Mouse (Mus musculus): ENCODE measurements at regions not wholly inside any gene's neighbourhood (a gene's known extent, or its start where the extent isn't known, plus 50 kb on each side); places are given as distances from the start of the nearest gene placed in this dataset.

GRCm38 (mm10) chr2:115342360-115342759, 239.2 kb upstream of the BC052040 start:
- Histone ChIP-seq H3K27me3 (ENCODE audit: control insufficient read depth, insufficient read depth, low read depth, low read length) (no peaks in the 10 kb centered on the region), H3K9me3 (replicated peaks; ENCODE audit: control insufficient read depth, low read length) (no peaks in the 10 kb centered on the region), H3K4me1 (ENCODE audit: control insufficient read depth, low read depth, low read length) (no peaks in the 10 kb centered on the region), H3K9ac (ENCODE audit: low read depth, low read length) (no peak overlapping the region), H3K36me3 (ENCODE audit: control insufficient read depth, insufficient read depth) (no peaks in the 10 kb centered on the region), H3K27ac (ENCODE audit: low read length) (no peak overlapping the region), H3K4me2 (ENCODE audit: low read depth, low read length) (no peak overlapping the region), H3K4me3 (ENCODE audit: low read depth, low read length) (no peak overlapping the region)
- 76% methylated on average over 14 of the region's 14 CpGs for WGBS (ENCODE audit: insufficient replicate concordance)
- ATAC-seq (ENCODE audit: low read depth): no peak

GRCm38 (mm10) chr2:115346551-115346950, 235.0 kb upstream of the BC052040 start:
- 67% methylated on average over 6 of the region's 6 CpGs for WGBS (ENCODE audit: insufficient replicate concordance)
- H3K27ac ChIP-seq (ENCODE audit: low read length): no peak overlapping the region
- no peaks in the 10 kb centered on the region for H3K36me3 ChIP-seq (ENCODE audit: control insufficient read depth, insufficient read depth)
- no peaks in the 10 kb centered on the region for H3K9me3 ChIP-seq (replicated peaks; ENCODE audit: control insufficient read depth, low read length)
- H3K4me3 ChIP-seq (ENCODE audit: low read depth, low read length): no peak overlapping the region
- no peak overlapping the region for H3K4me2 ChIP-seq (ENCODE audit: low read depth, low read length)
- no peak for ATAC-seq (ENCODE audit: low read depth)
- no peaks in the 10 kb centered on the region for H3K27me3 ChIP-seq (ENCODE audit: control insufficient read depth, insufficient read depth, low read depth, low read length)
- H3K9ac ChIP-seq (ENCODE audit: low read depth, low read length): no peak overlapping the region
- no peaks in the 10 kb centered on the region for H3K4me1 ChIP-seq (ENCODE audit: control insufficient read depth, low read depth, low read length)

- Histone ChIP-seq H3K4me2 (ENCODE audit: low read depth, low read length) (no peak overlapping the region), H3K27ac (ENCODE audit: low read length) (no peak overlapping the region), H3K9ac (ENCODE audit: low read depth, low read length) (no peak overlapping the region), H3K36me3 (ENCODE audit: control insufficient read depth, insufficient read depth) (no peaks in the 10 kb centered on the region), H3K4me3 (ENCODE audit: low read depth, low read length) (no peak overlapping the region), H3K9me3 (replicated peaks; ENCODE audit: control insufficient read depth, low read length) (no peaks in the 10 kb centered on the region), H3K4me1 (ENCODE audit: control insufficient read depth, low read depth, low read length) (no peaks in the 10 kb centered on the region), H3K27me3 (ENCODE audit: control insufficient read depth, insufficient read depth, low read depth, low read length) (no peaks in the 10 kb centered on the region)
- WGBS (ENCODE audit: insufficient replicate concordance): 21% methylated on average over 2 of the region's 2 CpGs
- ATAC-seq (ENCODE audit: low read depth): no peak
Measured at GRCm38 (mm10) chr2:115348263-115348662, 233.3 kb upstream of the BC052040 start.

GRCm38 (mm10) chr2:115371072-115371471, 210.4 kb upstream of the BC052040 start:
- Histone ChIP-seq H3K4me3 (ENCODE audit: low read depth, low read length) (no peak overlapping the region), H3K9me3 (replicated peaks; ENCODE audit: control insufficient read depth, low read length) (no peaks in the 10 kb centered on the region), H3K9ac (ENCODE audit: low read depth, low read length) (no peak overlapping the region), H3K36me3 (ENCODE audit: control insufficient read depth, insufficient read depth) (no peaks in the 10 kb centered on the region), H3K27ac (ENCODE audit: low read length) (no peak overlapping the region), H3K4me1 (ENCODE audit: control insufficient read depth, low read depth, low read length) (no peaks in the 10 kb centered on the region), H3K4me2 (ENCODE audit: low read depth, low read length) (no peak overlapping the region), H3K27me3 (ENCODE audit: control insufficient read depth, insufficient read depth, low read depth, low read length) (no peaks in the 10 kb centered on the region)
- ATAC-seq (ENCODE audit: low read depth): no peak
- 48% methylated on average over 6 of the region's 6 CpGs for whole genome bisulfite sequencing (ENCODE audit: insufficient replicate concordance)

GRCm38 (mm10) chr2:115375336-115375735, 206.2 kb upstream of the BC052040 start:
- 66% methylated on average over 5 of the region's 5 CpGs for WGBS (ENCODE audit: insufficient replicate concordance)
- H3K4me3 ChIP-seq (ENCODE audit: low read depth, low read length): no peak overlapping the region
- H3K9me3 ChIP-seq (replicated peaks; ENCODE audit: control insufficient read depth, low read length): no peaks in the 10 kb centered on the region
- H3K27ac ChIP-seq (ENCODE audit: low read length): no peak overlapping the region
- H3K4me2 ChIP-seq (ENCODE audit: low read depth, low read length): no peak overlapping the region
- H3K27me3 ChIP-seq (ENCODE audit: control insufficient read depth, insufficient read depth, low read depth, low read length): no peaks in the 10 kb centered on the region
- no peaks in the 10 kb centered on the region for H3K4me1 ChIP-seq (ENCODE audit: control insufficient read depth, low read depth, low read length)
- no peak overlapping the region for H3K9ac ChIP-seq (ENCODE audit: low read depth, low read length)
- H3K36me3 ChIP-seq (ENCODE audit: control insufficient read depth, insufficient read depth): no peaks in the 10 kb centered on the region
- no peak for ATAC-seq (ENCODE audit: low read depth)

- ATAC-seq (ENCODE audit: low read depth): no peak
- H3K9ac ChIP-seq (ENCODE audit: low read depth, low read length): no peak overlapping the region
- no peaks in the 10 kb centered on the region for H3K9me3 ChIP-seq (replicated peaks; ENCODE audit: control insufficient read depth, low read length)
- H3K27me3 ChIP-seq (ENCODE audit: control insufficient read depth, insufficient read depth, low read depth, low read length): no peaks in the 10 kb centered on the region
- no peak overlapping the region for H3K27ac ChIP-seq (ENCODE audit: low read length)
- no peaks in the 10 kb centered on the region for H3K4me1 ChIP-seq (ENCODE audit: control insufficient read depth, low read depth, low read length)
- no peak overlapping the region for H3K4me2 ChIP-seq (ENCODE audit: low read depth, low read length)
- 61% methylated on average over 13 of the region's 13 CpGs for WGBS (ENCODE audit: insufficient replicate concordance)
- no peak overlapping the region for H3K4me3 ChIP-seq (ENCODE audit: low read depth, low read length)
- H3K36me3 ChIP-seq (ENCODE audit: control insufficient read depth, insufficient read depth): no peaks in the 10 kb centered on the region
Measured at GRCm38 (mm10) chr2:115384414-115385180, 196.9 kb upstream of the BC052040 start.

GRCm38 (mm10) chr2:115385207-115386168, 196.0 kb upstream of the BC052040 start:
- WGBS (ENCODE audit: insufficient replicate concordance): 44% methylated on average over 16 of the region's 16 CpGs
- Histone ChIP-seq H3K36me3 (ENCODE audit: control insufficient read depth, insufficient read depth) (no peaks in the 10 kb centered on the region), H3K4me1 (ENCODE audit: control insufficient read depth, low read depth, low read length) (no peaks in the 10 kb centered on the region), H3K4me2 (ENCODE audit: low read depth, low read length) (no peak overlapping the region), H3K27me3 (ENCODE audit: control insufficient read depth, insufficient read depth, low read depth, low read length) (no peaks in the 10 kb centered on the region), H3K9me3 (replicated peaks; ENCODE audit: control insufficient read depth, low read length) (no peaks in the 10 kb centered on the region), H3K27ac (ENCODE audit: low read length) (no peak overlapping the region), H3K9ac (ENCODE audit: low read depth, low read length) (no peak overlapping the region), H3K4me3 (ENCODE audit: low read depth, low read length) (no peak overlapping the region)
- peak; percentile 19; the same call in 1 of the 2 replicates for ATAC-seq (ENCODE audit: low read depth)

GRCm38 (mm10) chr2:115391575-115391974, 189.9 kb upstream of the BC052040 start:
- Histone ChIP-seq H3K4me2 (ENCODE audit: low read depth, low read length) (no peak overlapping the region), H3K4me1 (ENCODE audit: control insufficient read depth, low read depth, low read length) (no peaks in the 10 kb centered on the region), H3K27me3 (ENCODE audit: control insufficient read depth, insufficient read depth, low read depth, low read length) (no peaks in the 10 kb centered on the region), H3K36me3 (ENCODE audit: control insufficient read depth, insufficient read depth) (no peaks in the 10 kb centered on the region), H3K9ac (ENCODE audit: low read depth, low read length) (no peak overlapping the region), H3K4me3 (ENCODE audit: low read depth, low read length) (no peak overlapping the region), H3K27ac (ENCODE audit: low read length) (no peak overlapping the region), H3K9me3 (replicated peaks; ENCODE audit: control insufficient read depth, low read length) (no peaks in the 10 kb centered on the region)
- no peak for ATAC-seq (ENCODE audit: low read depth)
- WGBS (ENCODE audit: insufficient replicate concordance): 65% methylated on average over 7 of the region's 7 CpGs

Data from liver, embryonic 16.5 days (tissue).